Mouse (Mus musculus) bone marrow, adult 2 months (tissue): ENCODE measurements at regions not wholly inside any gene's neighbourhood (a gene's known extent, or its start where the extent isn't known, plus 50 kb on each side); places are given as distances from the start of the nearest gene placed in this dataset.

Experiments used
- H3K27ac ChIP-seq: fragments of 200-500 bp; 2 replicates; pipeline ENCODE4 v1.5.1; 2012; ENCODE audit warnings: low read depth, mild to moderate bottlenecking, control low read depth, inconsistent platforms, low read length; ENCODE audit not compliant: control insufficient read depth, poor library complexity, insufficient read depth
- H3K4me1 ChIP-seq: fragments of 200-500 bp; 2 replicates; pipeline ENCODE4 v1.6.1; 2011; ENCODE audit warnings: low read length; ENCODE audit not compliant: control insufficient read depth, insufficient read depth
- H3K4me3 ChIP-seq: fragments of 200-500 bp; replicated peaks from 2 replicates; pipeline ENCODE3; 2011; ENCODE audit warnings: mild to moderate bottlenecking, low read depth, low read length, control low read depth; ENCODE audit not compliant: control insufficient read depth
- CTCF ChIP-seq: fragments of 200-500 bp; IDR thresholded peaks from 2 replicates; pipeline ENCODE4 v1.5.1; 2011; ENCODE audit warnings: low read length, control low read depth; ENCODE audit not compliant: control insufficient read depth, insufficient read depth
- POLR2A ChIP-seq: fragments of 200-500 bp; IDR thresholded peaks from 2 replicates; pipeline ENCODE4 v1.6.1; 2011; ENCODE audit warnings: low read depth, mild to moderate bottlenecking, control low read depth, low read length, borderline replicate concordance; ENCODE audit not compliant: control insufficient read depth
- WGBS: fragments of 180-500 bp; shearing (Covaris S2); methylation state at CpG from one replicate; pipeline ENCODE4 v1.1.7; 2018; 5-methylcytosine and 5-hydroxymethylcytosine counted together

- H3K27ac ChIP-seq, result no peak overlapping the region
- no peak overlapping the region for H3K4me3 ChIP-seq
- H3K4me1 ChIP-seq, result no peaks in the 10 kb centered on the region
- TF ChIP-seq POLR2A (no peak), CTCF (no peak)
- whole genome bisulfite sequencing, result 25% methylated on average over 6 of the region's 6 CpGs
These were observed 53.5 kb upstream of the Ralgapa2 start for GRCm38 (mm10) chr2:146565693-146566092.

GRCm38 (mm10) chr2:146568171-146568842 is 56.2 kb upstream of the Ralgapa2 start:
- no peaks in the 10 kb centered on the region for H3K4me1 ChIP-seq
- TF ChIP-seq POLR2A (no peak), CTCF (no peak)
- no peak overlapping the region for H3K27ac ChIP-seq
- H3K4me3 ChIP-seq, result no peak overlapping the region
- 84% methylated on average over 11 of the region's 11 CpGs for WGBS

GRCm38 (mm10) chr2:146571036-146571435 is 58.9 kb upstream of the Ralgapa2 start:
- WGBS, result 86% methylated on average over 11 of the region's 11 CpGs
- H3K27ac ChIP-seq, result no peak overlapping the region
- H3K4me3 ChIP-seq, result no peak overlapping the region

GRCm38 (mm10) chr2:146571857-146572256 is 59.7 kb upstream of the Ralgapa2 start:
- Histone ChIP-seq H3K4me3 (no peak overlapping the region), H3K27ac (no peak overlapping the region), H3K4me1 (no peaks in the 10 kb centered on the region)
- TF ChIP-seq POLR2A, result no peak
- 90% methylated on average over 9 of the region's 9 CpGs for WGBS

More at GRCm38 (mm10) chr2:146571036-146571435, 58.9 kb upstream of the Ralgapa2 start:
- no peaks in the 10 kb centered on the region for H3K4me1 ChIP-seq
- TF ChIP-seq CTCF, result no peak
- TF ChIP-seq POLR2A, result no peak

GRCm38 (mm10) chr2:146575610-146576297 is 63.6 kb upstream of the Ralgapa2 start:
- TF ChIP-seq POLR2A (no peak), CTCF (no peak)
- Histone ChIP-seq H3K4me3 (no peak overlapping the region), H3K27ac (no peak overlapping the region), H3K4me1 (no peaks in the 10 kb centered on the region)
- 70% methylated on average over 3 of the region's 3 CpGs for WGBS

- TF ChIP-seq CTCF, result no peak
- Histone ChIP-seq H3K27ac (no peak overlapping the region), H3K4me1 (no peaks in the 10 kb centered on the region), H3K4me3 (no peak overlapping the region)
- 47% methylated on average over 4 of the region's 4 CpGs for WGBS
These were observed 64.3 kb upstream of the Ralgapa2 start for GRCm38 (mm10) chr2:146576298-146576905.

GRCm38 (mm10) chr2:146577096-146577495 is 65.0 kb upstream of the Ralgapa2 start:
- Histone ChIP-seq H3K4me1 (no peaks in the 10 kb centered on the region), H3K27ac (no peak overlapping the region), H3K4me3 (no peak overlapping the region)
- WGBS, result 82% methylated on average over 3 of the region's 3 CpGs
- no peak for TF ChIP-seq CTCF
- no peak for TF ChIP-seq POLR2A

- WGBS, result 80% methylated on average over 3 of the region's 3 CpGs
- no peaks in the 10 kb centered on the region for H3K4me1 ChIP-seq
- TF ChIP-seq CTCF (no peak), POLR2A (no peak)
- no peak overlapping the region for H3K27ac ChIP-seq
- no peak overlapping the region for H3K4me3 ChIP-seq
These were observed 69.1 kb upstream of the Ralgapa2 start for GRCm38 (mm10) chr2:146581220-146581619.

GRCm38 (mm10) chr2:146583807-146584388 is 71.8 kb upstream of the Ralgapa2 start:
- Histone ChIP-seq H3K4me1 (no peaks in the 10 kb centered on the region), H3K27ac (no peak overlapping the region), H3K4me3 (no peak overlapping the region)
- no peak for TF ChIP-seq POLR2A
- no peak for TF ChIP-seq CTCF
